Mouse (Mus musculus): ENCODE data around the gene Ccdc36. TPM values are rescaled to one million over a fixed set of nuclear protein-coding genes. Genes with fewer than 3 reads are reported as not detected.

Ccdc36 gene
- polyA plus RNA-seq, 1 experiment from 2014 or later: 2.4 TPM

Other genes starting within 250 kb of the Ccdc36 start
- gene Bsn, start 238.1 kb downstream of the Ccdc36 start, polyA plus RNA-seq (2015; fragmentation: Nextera tagmentation; extraction: Ambion mirVana): 0.19 and 0.34 TPM in 2 replicates
- 100 and 110 TPM in 2 replicates for gene Dag1, start 164.5 kb downstream of the Ccdc36 start, polyA plus RNA-seq (2015; fragmentation: Nextera tagmentation; extraction: Ambion mirVana)
- 32.5 and 37.2 TPM in 2 replicates for gene Nicn1, start 138.1 kb downstream of the Ccdc36 start, polyA plus RNA-seq (2015; fragmentation: Nextera tagmentation; extraction: Ambion mirVana)
- 19.7 and 20.5 TPM in 2 replicates for gene Amt, start 131.6 kb downstream of the Ccdc36 start, polyA plus RNA-seq (2015; fragmentation: Nextera tagmentation; extraction: Ambion mirVana)
- 484 and 512 TPM in 2 replicates for gene Rhoa, start 122.4 kb downstream of the Ccdc36 start, polyA plus RNA-seq (2015; fragmentation: Nextera tagmentation; extraction: Ambion mirVana)
- gene Tcta, start 122.3 kb downstream of the Ccdc36 start, polyA plus RNA-seq (2015; fragmentation: Nextera tagmentation; extraction: Ambion mirVana): 29.6 and 35.5 TPM in 2 replicates
- 654 and 708 TPM in 2 replicates for gene Gpx1, start 89.6 kb downstream of the Ccdc36 start, polyA plus RNA-seq (2015; fragmentation: Nextera tagmentation; extraction: Ambion mirVana)
- gene Usp4, start 80.6 kb downstream of the Ccdc36 start, polyA plus RNA-seq (2015; fragmentation: Nextera tagmentation; extraction: Ambion mirVana): 99.6 and 107 TPM in 2 replicates
- 0.39 and 0.40 TPM in 2 replicates for gene 1700102P08Rik, start 35.7 kb downstream of the Ccdc36 start, polyA plus RNA-seq (2015; fragmentation: Nextera tagmentation; extraction: Ambion mirVana)
- not detected in 2 replicates for gene BC048562, start 8.0 kb upstream of the Ccdc36 start, polyA plus RNA-seq (2015; fragmentation: Nextera tagmentation; extraction: Ambion mirVana)
- gene Ccdc71, start 32.0 kb upstream of the Ccdc36 start, polyA plus RNA-seq (2015; fragmentation: Nextera tagmentation; extraction: Ambion mirVana): 56.6 and 60.4 TPM in 2 replicates
- 67.2 and 75.3 TPM in 2 replicates for gene Klhdc8b, start 33.1 kb upstream of the Ccdc36 start, polyA plus RNA-seq (2015; fragmentation: Nextera tagmentation; extraction: Ambion mirVana)
- gene Lamb2, start 51.3 kb upstream of the Ccdc36 start, polyA plus RNA-seq (2015; fragmentation: Nextera tagmentation; extraction: Ambion mirVana): 66.9 and 74.4 TPM in 2 replicates
- 61.9 and 68.5 TPM in 2 replicates for gene Usp19, start 62.1 kb upstream of the Ccdc36 start, polyA plus RNA-seq (2015; fragmentation: Nextera tagmentation; extraction: Ambion mirVana)
- gene Qars, start 79.2 kb upstream of the Ccdc36 start, polyA plus RNA-seq (2015; fragmentation: Nextera tagmentation; extraction: Ambion mirVana): 89.4 and 108 TPM in 2 replicates
- 115 and 120 TPM in 2 replicates for gene Qrich1, start 88.3 kb upstream of the Ccdc36 start, polyA plus RNA-seq (2015; fragmentation: Nextera tagmentation; extraction: Ambion mirVana)
- 178 TPM in 2 replicates for gene Impdh2, start 131.8 kb upstream of the Ccdc36 start, polyA plus RNA-seq (2015; fragmentation: Nextera tagmentation; extraction: Ambion mirVana)
- gene Ndufaf3, start 138.9 kb upstream of the Ccdc36 start, polyA plus RNA-seq (2015; fragmentation: Nextera tagmentation; extraction: Ambion mirVana): 49.2 and 49.4 TPM in 2 replicates
- 139 and 150 TPM in 2 replicates for gene Dalrd3, start 141.4 kb upstream of the Ccdc36 start, polyA plus RNA-seq (2015; fragmentation: Nextera tagmentation; extraction: Ambion mirVana)
- gene Wdr6, start 150.3 kb upstream of the Ccdc36 start, polyA plus RNA-seq (2015; fragmentation: Nextera tagmentation; extraction: Ambion mirVana): 131 and 134 TPM in 2 replicates
- 7.7 and 7.9 TPM in 2 replicates for gene P4htm, start 169.2 kb upstream of the Ccdc36 start, polyA plus RNA-seq (2015; fragmentation: Nextera tagmentation; extraction: Ambion mirVana)
- gene Arih2, start 220.9 kb upstream of the Ccdc36 start, polyA plus RNA-seq (2015; fragmentation: Nextera tagmentation; extraction: Ambion mirVana): 44.8 and 46.6 TPM in 2 replicates
- 45.0 and 46.0 TPM in 2 replicates for gene Slc25a20, start 233.6 kb upstream of the Ccdc36 start, polyA plus RNA-seq (2015; fragmentation: Nextera tagmentation; extraction: Ambion mirVana)

Measured in lung, embryonic 15.5 days (tissue).